Mouse (Mus musculus) forebrain, embryonic 12.5 days (tissue): ENCODE results near the gene Abcb11. TPM values are rescaled to one million over a fixed set of nuclear protein-coding genes. Genes with fewer than 3 reads are reported as not detected.

Source experiments
- ATAC-seq: fragments of 200-750 bp; cut with Nextera tagmentation; 2 replicates; pipeline ENCODE4 v1.8.0; 2017; ENCODE audit warnings: moderate TSS enrichment; ENCODE audit not compliant: low FRiP score
- H3K27ac ChIP-seq: fragments of 300-500 bp; sonication (generic); 2 replicates; pipeline ENCODE4 v1.5.1; 2016; ENCODE audit warnings: mild to moderate bottlenecking
- H3K27me3 ChIP-seq: fragments of 300-500 bp; sonication (generic); 2 replicates; pipeline ENCODE4 v1.6.1; 2016; ENCODE audit warnings: mild to moderate bottlenecking
- H3K36me3 ChIP-seq: fragments of 300-500 bp; sonication (generic); replicated peaks from 2 replicates; pipeline ENCODE4 v1.6.1; 2016; ENCODE audit warnings: mild to moderate bottlenecking
- H3K4me1 ChIP-seq: fragments of 300-500 bp; sonication (generic); 2 replicates; pipeline ENCODE4 v1.6.1; 2016
- H3K4me2 ChIP-seq: fragments of 300-500 bp; sonication (generic); 2 replicates; pipeline ENCODE4 v1.6.1; 2016; ENCODE audit warnings: mild to moderate bottlenecking, moderate library complexity
- H3K4me3 ChIP-seq: fragments of 300-500 bp; sonication (generic); replicated peaks from 2 replicates; pipeline ENCODE4 v1.5.1; 2016; ENCODE audit warnings: mild to moderate bottlenecking
- H3K9ac ChIP-seq: fragments of 300-500 bp; sonication (generic); 2 replicates; pipeline ENCODE4 v1.6.1; 2016; ENCODE audit warnings: mild to moderate bottlenecking
- H3K9me3 ChIP-seq: fragments of 300-500 bp; sonication (generic); 2 replicates; pipeline ENCODE4 v1.6.1; 2016
- WGBS: fragments of 180-500 bp; shearing (Covaris S2); methylation state at CpG from one replicate; pipeline ENCODE4 v1.1.7; 2016; 5-methylcytosine and 5-hydroxymethylcytosine counted together
- polyA plus RNA-seq: library from polyadenylated mRNA; unstranded; fragments of >200 nt; fragmentation: Nextera tagmentation; extraction: Ambion mirVana; gene quantifications from 2 replicates; pipeline ENCODE4 v1.2.1, GENCODE M21; 2016

The Abcb11 gene
- polyA plus RNA-seq, 1 experiment from 2014 or later, result not detected

DNA sequence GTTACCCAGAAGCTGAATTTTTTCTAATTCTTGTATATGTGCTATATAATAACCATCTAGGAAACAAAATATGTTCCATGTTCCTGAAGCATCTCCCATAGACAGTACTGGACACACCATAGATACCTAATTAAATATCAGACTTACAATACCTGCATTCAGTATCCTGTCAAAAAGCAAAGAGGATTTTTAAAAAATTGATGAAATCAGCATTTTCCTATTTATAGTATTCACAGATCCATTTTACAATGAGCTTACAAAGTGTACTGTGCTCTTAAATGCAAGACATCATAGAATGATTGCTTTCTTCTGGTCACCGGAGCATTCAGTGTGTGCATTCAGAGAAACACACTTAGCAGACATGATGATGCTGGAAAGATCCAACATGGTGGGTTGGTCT lies 95.3 kb downstream of the Abcb11 start:
- Histone ChIP-seq H3K27me3 (no peaks in the 10 kb centered on the region), H3K4me2 (no peak overlapping the region), H3K9ac (no peak overlapping the region), H3K36me3 (no peaks in the 10 kb centered on the region), H3K4me1 (no peaks in the 10 kb centered on the region), H3K4me3 (no peak overlapping the region), H3K9me3 (no peaks in the 10 kb centered on the region), H3K27ac (no peak overlapping the region)
- WGBS, result 97% methylated on average over 1 of the region's 1 CpGs
- no peak for ATAC-seq

DNA sequence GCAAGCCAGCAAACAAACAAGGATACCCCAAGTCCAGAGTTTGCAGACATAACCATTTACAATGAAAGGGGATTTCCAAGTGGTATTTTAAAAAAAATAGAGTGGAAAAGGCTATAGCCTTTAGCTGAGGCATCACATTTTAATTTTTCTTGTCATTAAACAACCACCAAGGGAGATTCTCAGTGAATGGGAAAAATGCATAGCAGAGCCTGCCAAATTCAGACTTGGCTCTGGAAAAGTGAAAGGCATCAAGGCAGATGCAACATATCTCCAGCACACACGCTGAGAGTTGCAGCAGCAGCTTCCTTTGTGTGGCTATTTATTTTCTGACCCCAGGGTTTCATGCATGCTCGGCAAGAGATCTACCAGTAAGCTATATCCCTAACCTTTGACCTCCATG lies 97.5 kb downstream of the Abcb11 start:
- Histone ChIP-seq H3K27ac (no peak overlapping the region), H3K4me3 (no peak overlapping the region), H3K4me1 (no peaks in the 10 kb centered on the region), H3K27me3 (no peaks in the 10 kb centered on the region), H3K9me3 (no peaks in the 10 kb centered on the region), H3K9ac (no peak overlapping the region), H3K36me3 (no peaks in the 10 kb centered on the region), H3K4me2 (no peak overlapping the region)
- no peak for ATAC-seq
- 43% methylated on average over 2 of the region's 2 CpGs for WGBS

DNA sequence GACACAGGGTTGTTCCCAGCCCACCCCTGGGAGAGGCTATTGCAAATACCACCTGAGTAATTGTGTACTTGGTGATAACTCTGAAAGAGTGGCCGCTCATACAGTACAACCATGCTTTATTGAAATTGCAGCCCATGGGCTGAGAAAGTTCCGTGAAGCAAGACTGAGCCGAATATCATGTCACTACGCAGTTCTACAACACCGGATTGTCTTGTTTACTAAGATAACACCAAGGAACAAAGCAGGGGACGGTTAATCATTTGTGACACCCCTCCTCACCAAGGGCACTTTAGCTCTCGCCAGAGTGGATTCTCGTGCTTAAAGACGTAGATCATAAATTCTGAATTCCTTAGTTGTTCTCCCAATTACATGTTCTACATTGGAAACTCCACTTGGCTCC lies 103.1 kb downstream of the Abcb11 start:
- H3K4me3 ChIP-seq, result no peak overlapping the region
- peaks cover 19% of the 10 kb centered on the region for H3K27me3 ChIP-seq
- no peak for ATAC-seq
- H3K9ac ChIP-seq, result no peak overlapping the region
- H3K36me3 ChIP-seq, result no peaks in the 10 kb centered on the region
- WGBS, result 94% methylated on average over 9 of the region's 9 CpGs
- H3K9me3 ChIP-seq, result no peaks in the 10 kb centered on the region
- no peaks in the 10 kb centered on the region; the same call in 1 of the 2 replicates for H3K4me1 ChIP-seq
- no peak overlapping the region for H3K27ac ChIP-seq
- no peak overlapping the region for H3K4me2 ChIP-seq

DNA sequence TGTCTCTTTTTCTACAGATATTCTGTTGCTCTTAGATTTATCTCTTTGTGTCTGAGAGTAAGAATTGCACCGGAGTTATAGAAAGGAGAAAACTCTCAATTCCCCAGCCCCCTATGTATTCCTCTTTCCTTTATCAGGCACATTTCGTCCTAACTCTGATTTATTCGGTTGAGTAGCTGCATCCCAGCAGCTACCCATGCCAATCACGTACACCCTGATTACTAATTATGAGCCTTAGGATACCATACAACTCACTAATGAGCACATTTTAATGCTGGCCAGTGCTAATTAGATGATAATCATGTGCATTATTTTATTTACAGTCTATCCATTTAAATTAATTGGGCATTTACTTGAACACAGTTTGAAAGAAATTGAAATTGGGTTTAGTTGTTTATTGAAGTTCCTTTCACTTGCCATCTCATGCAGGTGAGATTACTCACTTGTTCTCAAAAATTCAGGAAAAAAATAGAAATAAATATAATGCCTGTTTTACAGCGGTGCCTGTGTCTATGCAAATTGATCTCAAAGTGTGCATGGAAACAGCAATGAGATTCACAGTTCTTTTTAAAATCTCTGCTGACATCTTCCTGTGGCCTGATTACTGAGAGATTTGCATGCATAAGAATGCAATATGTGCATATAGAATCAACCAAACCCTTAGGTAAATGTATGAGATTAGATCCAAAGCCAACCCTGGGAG lies 107.3 kb downstream of the Abcb11 start:
- peaks cover 20% of the 10 kb centered on the region for H3K27me3 ChIP-seq
- ATAC-seq, result peak; percentile 94
- WGBS, result 27% methylated on average over 5 of the region's 5 CpGs
- no peak overlapping the region for H3K4me3 ChIP-seq
- no peak overlapping the region for H3K9ac ChIP-seq
- H3K4me1 ChIP-seq, result no peaks in the 10 kb centered on the region; the same call in 1 of the 2 replicates
- H3K36me3 ChIP-seq, result no peaks in the 10 kb centered on the region
- H3K27ac ChIP-seq, result no peak overlapping the region
- H3K4me2 ChIP-seq, result no peak overlapping the region
- H3K9me3 ChIP-seq, result no peaks in the 10 kb centered on the region

DNA sequence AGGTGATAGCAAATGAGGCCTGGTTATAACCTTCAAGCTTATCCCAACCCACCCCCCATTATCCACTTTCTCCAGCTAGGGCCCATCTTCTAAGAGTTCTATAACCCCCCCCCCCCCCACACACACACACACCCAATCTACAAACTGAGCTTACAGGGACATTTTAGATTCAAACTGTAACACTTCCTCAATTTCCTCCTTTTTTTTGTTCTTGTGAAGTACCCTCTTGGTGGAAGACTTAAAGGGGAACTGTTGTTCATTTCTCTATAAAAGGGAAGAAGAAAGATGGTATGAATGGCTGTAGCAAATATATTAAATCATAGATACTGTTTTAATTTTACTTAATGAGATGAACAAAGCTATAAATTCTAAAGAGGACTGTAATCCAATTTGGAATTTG lies 110.3 kb downstream of the Abcb11 start:
- Histone ChIP-seq H3K9ac (no peak overlapping the region), H3K4me3 (no peak overlapping the region), H3K9me3 (no peaks in the 10 kb centered on the region), H3K27ac (no peak overlapping the region), H3K4me1 (no peaks in the 10 kb centered on the region; the same call in 1 of the 2 replicates), H3K36me3 (no peaks in the 10 kb centered on the region), H3K27me3 (0 out of 2 replicates have a peak, but pooled peaks cover 6% of the 10 kb centered on the region), H3K4me2 (no peak overlapping the region)
- ATAC-seq, result no peak

DNA sequence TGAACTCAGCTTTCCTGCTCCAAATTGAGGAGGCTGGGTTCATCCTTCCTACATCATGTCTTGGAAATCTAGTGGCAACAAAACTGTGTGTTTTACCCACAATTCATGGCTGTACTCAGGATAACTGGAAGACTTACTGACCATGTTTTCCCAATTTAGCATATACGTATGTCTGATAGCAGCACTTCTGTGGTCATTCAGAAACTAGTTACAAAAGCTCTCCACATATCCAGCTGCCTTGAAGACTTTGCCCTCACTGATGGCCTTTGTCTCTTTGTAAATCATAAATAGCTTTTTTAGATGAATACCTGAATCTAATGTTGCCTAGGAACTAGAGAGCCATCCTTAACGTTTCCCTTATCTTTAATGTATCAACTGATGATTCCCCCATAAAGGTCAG lies 112.3 kb downstream of the Abcb11 start:
- Histone ChIP-seq H3K27ac (no peak overlapping the region), H3K36me3 (no peaks in the 10 kb centered on the region)

DNA sequence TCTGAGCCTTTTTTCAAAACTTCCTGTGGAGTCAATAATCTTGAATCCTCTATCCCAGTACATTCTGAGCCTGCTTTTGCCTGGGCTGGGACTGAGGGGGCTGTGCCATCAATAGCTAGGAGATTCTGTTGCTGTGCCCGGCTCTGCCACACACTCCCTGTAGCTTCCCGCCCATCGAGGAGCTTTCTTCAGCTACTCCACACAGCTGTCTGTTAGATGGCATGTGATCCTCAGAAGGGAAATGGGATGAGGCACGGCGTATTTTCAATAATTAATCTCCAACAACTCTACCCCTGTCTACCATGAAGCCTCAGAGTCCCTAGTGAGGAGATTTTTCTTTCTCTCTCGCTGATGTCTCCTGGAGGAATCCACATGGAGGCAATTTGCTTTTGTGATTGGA lies 113.8 kb downstream of the Abcb11 start:
- H3K27ac ChIP-seq, result no peak overlapping the region
- peaks cover 3% of the 10 kb centered on the region; the same call in 1 of the 2 replicates for H3K27me3 ChIP-seq
- H3K36me3 ChIP-seq, result no peaks in the 10 kb centered on the region
- ATAC-seq, result no peak
- no peaks in the 10 kb centered on the region for H3K9me3 ChIP-seq
- H3K4me2 ChIP-seq, result no peak overlapping the region
- no peak overlapping the region for H3K9ac ChIP-seq
- 85% methylated on average over 6 of the region's 6 CpGs for WGBS
- H3K4me1 ChIP-seq, result no peaks in the 10 kb centered on the region
- no peak overlapping the region for H3K4me3 ChIP-seq

More for the DNA sequence above, 112.3 kb downstream of the Abcb11 start:
- H3K4me2 ChIP-seq, result no peak overlapping the region
- no peak overlapping the region for H3K9ac ChIP-seq
- 86% methylated on average over 2 of the region's 2 CpGs for WGBS
- ATAC-seq, result no peak
- no peak overlapping the region for H3K4me3 ChIP-seq
- H3K4me1 ChIP-seq, result no peaks in the 10 kb centered on the region
- no peaks in the 10 kb centered on the region for H3K9me3 ChIP-seq
- H3K27me3 ChIP-seq, result peaks cover 3% of the 10 kb centered on the region; the same call in 1 of the 2 replicates

DNA sequence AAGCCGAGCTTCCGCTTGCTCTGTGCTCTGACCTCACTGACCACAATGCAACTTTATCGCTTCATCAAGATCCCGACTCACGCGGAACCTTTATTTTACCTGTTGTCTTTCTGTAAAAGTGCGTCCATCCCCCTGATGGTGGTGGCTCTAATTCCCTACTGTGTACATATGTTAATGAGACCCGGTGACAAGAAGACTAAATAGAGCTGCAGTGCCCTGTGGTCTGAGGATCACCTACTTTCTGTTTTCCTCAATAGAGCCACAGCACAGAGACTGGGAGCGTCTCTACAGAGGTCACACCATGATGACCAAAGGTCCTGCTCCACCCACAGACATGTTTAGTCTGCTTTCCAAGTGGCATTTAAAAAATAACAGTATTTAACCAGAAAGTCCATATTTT lies 115.5 kb downstream of the Abcb11 start:
- WGBS, result 92% methylated on average over 9 of the region's 9 CpGs
- H3K9ac ChIP-seq, result no peak overlapping the region
- no peak for ATAC-seq

DNA sequence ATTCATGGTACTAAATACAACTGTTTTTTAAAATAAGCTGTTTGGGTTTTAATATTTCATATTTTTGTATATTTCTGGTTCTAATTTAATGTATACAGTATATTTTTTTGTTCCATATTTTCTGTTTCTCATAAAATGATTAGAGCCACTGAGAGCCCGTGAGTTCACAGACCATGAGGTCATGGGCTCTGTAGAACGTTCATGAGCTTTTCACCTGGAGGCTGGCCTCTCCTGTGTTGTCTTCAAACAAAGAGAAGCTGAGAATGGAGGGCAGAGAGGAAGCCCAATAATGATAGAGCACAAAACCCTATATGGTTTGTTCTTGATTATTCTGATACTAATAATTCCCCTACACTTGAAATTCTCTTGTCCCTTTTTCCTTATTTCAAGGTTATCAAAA lies 117.7 kb downstream of the Abcb11 start:
- H3K9me3 ChIP-seq, result no peaks in the 10 kb centered on the region
- no peak overlapping the region for H3K9ac ChIP-seq
- no peak overlapping the region for H3K27ac ChIP-seq
- no peak for ATAC-seq
- no peaks in the 10 kb centered on the region for H3K36me3 ChIP-seq
- H3K4me2 ChIP-seq, result no peak overlapping the region
- H3K4me3 ChIP-seq, result no peak overlapping the region
- H3K27me3 ChIP-seq, result no peaks in the 10 kb centered on the region; the same call in 1 of the 2 replicates
- 66% methylated on average over 2 of the region's 2 CpGs for WGBS
- H3K4me1 ChIP-seq, result no peaks in the 10 kb centered on the region

More for the DNA sequence above, 115.5 kb downstream of the Abcb11 start:
- Histone ChIP-seq H3K4me1 (no peaks in the 10 kb centered on the region), H3K27ac (no peak overlapping the region), H3K36me3 (no peaks in the 10 kb centered on the region), H3K9me3 (no peaks in the 10 kb centered on the region), H3K27me3 (peaks cover 3% of the 10 kb centered on the region; the same call in 1 of the 2 replicates), H3K4me2 (no peak overlapping the region), H3K4me3 (no peak overlapping the region)

DNA sequence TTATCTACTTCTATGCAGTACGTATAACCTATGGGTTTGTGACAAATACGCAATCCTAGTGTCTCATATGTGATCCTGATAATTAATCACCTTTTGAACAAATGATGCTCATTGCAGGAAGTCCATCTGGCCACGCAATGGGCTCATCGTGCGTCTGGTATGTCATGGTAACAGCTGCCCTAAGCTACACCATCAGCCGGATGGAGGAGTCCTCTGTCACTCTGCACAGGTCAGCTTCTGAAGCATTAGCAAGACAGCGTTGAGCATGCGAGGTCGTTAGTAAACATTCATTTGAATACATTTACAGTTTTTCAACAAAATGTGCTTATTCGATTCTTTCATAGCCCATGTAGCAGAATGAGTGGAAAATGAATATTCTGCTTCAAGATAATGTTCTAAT lies 119.6 kb downstream of the Abcb11 start:
- Histone ChIP-seq H3K4me3 (no peak overlapping the region), H3K9ac (no peak overlapping the region), H3K4me2 (no peak overlapping the region), H3K27ac (no peak overlapping the region), H3K36me3 (no peaks in the 10 kb centered on the region), H3K9me3 (no peaks in the 10 kb centered on the region), H3K4me1 (no peaks in the 10 kb centered on the region), H3K27me3 (no peaks in the 10 kb centered on the region; the same call in 1 of the 2 replicates)
- 70% methylated on average over 10 of the region's 10 CpGs for WGBS
- no peak; the same call in 1 of the 2 replicates for ATAC-seq

DNA sequence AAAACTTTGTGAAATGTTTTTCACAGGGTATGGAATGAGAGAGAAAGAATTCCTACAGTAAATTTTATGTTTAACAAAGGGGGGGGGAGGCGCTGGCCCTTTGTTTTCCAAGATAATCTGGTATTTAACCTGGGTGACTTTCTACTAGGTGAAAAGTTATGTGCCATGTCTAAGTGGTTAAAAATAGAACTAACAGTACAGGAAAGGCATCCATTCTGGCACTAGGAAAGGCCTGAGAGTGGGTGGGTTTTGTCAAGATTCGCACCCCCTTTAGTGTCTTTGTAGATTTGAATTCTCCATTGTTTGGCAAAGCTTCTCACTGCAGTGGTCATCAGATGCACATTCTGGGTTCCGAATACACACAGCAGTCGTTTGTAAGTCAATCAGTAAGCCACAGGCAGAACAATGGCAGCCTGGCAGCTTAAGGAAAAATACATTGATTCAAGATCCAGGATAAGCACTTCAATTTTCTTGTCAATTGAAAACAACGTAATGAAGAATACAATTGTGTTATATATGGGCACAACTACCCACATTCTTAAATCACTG lies 120.5 kb downstream of the Abcb11 start:
- Histone ChIP-seq H3K9ac (no peak overlapping the region), H3K4me1 (no peaks in the 10 kb centered on the region), H3K9me3 (no peaks in the 10 kb centered on the region), H3K27ac (no peak overlapping the region), H3K27me3 (no peaks in the 10 kb centered on the region; the same call in 1 of the 2 replicates), H3K4me3 (no peak overlapping the region), H3K4me2 (no peak overlapping the region), H3K36me3 (no peaks in the 10 kb centered on the region)
- WGBS, result 24% methylated on average over 5 of the region's 5 CpGs
- no peak for ATAC-seq

DNA sequence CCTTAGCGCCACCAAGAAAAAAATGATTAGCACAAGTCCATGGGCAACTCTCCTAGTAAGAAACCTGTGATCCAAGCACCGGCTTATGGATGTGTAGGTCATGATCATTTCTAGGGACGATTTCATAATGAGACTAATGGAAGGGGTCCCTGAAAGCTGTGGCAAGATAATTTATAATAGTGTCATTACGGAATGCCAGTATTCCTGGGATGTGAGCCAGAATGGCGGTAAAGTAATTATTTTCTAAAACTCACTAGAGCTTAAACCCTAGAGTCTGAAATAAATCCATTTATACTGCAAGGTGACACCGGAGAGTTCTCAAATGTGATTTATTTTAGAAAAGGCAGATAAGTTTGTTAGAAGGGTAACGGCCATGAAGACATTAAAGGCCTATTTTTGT lies 127.2 kb downstream of the Abcb11 start:
- Histone ChIP-seq H3K9me3 (no peaks in the 10 kb centered on the region), H3K36me3 (no peaks in the 10 kb centered on the region), H3K27me3 (no peaks in the 10 kb centered on the region), H3K4me3 (no peak overlapping the region), H3K4me1 (no peaks in the 10 kb centered on the region), H3K27ac (no peak overlapping the region), H3K9ac (no peak overlapping the region), H3K4me2 (no peak overlapping the region)
- WGBS, result 85% methylated on average over 7 of the region's 7 CpGs
- no peak for ATAC-seq

DNA sequence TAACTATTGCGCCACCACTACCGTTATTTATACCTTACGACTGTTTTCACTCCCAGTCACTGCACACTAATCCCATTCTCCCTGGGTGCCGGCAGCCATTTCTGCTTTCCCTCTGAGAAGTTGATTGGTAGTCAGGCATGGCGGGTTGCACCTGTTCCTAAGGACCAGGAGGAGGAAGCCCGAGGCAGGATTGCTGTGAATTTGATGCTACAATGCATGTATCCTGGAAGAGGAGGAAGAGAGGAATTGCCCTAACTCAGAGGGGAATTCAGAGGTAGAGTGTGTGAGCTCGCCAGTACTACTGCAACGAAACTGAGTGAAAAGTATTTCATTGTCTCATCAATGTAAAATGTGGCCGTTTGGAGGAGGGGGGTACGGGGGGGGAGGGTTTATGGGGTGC lies 129.8 kb downstream of the Abcb11 start:
- H3K4me2 ChIP-seq, result no peak overlapping the region
- H3K27me3 ChIP-seq, result no peaks in the 10 kb centered on the region
- no peak overlapping the region for H3K9ac ChIP-seq
- WGBS, result 74% methylated on average over 10 of the region's 10 CpGs
- H3K4me1 ChIP-seq, result no peaks in the 10 kb centered on the region
- H3K36me3 ChIP-seq, result no peaks in the 10 kb centered on the region
- no peaks in the 10 kb centered on the region for H3K9me3 ChIP-seq
- no peak overlapping the region for H3K4me3 ChIP-seq
- H3K27ac ChIP-seq, result no peak overlapping the region
- no peak for ATAC-seq
